Comparison of ENCODE assay signal across 26 mouse cellular contexts in genomic region chr6:36566886-36567285, GRCm38 (mm10).
DNase-seq lines count a peak whose midpoint lies in the region; ATAC-seq and TF ChIP-seq lines count a peak whose summit lies in the region.
"Had no signal": no experiment of that assay in that cellular context is flagged by ENCODE, and none has a peak within 500 bp of the region (broad histone marks: within the 10 kb centered on the region; RNA-seq: fewer than 3 reads in every experiment).

No protein-coding gene starts in this region.

- H3K9ac ChIP-seq in forebrain, embryonic 14.5 days (ENCODE audit: low read length): no peak overlapping the region
- no peak overlapping the region for H3K9ac ChIP-seq in forebrain, embryonic 12.5 days
- H3K9ac ChIP-seq in midbrain, embryonic 14.5 days (replicated peaks; ENCODE audit: low read length): no peak overlapping the region
- H3K9ac ChIP-seq in midbrain, embryonic 11.5 days (ENCODE audit: low read length): no peak overlapping the region
- no peak overlapping the region for H3K9ac ChIP-seq in neural tube, embryonic 13.5 days
- no peak overlapping the region for H3K9ac ChIP-seq in neural tube, embryonic 15.5 days (replicated peaks)
- no peak overlapping the region for H3K9ac ChIP-seq in midbrain, postnatal 0 days (replicated peaks; ENCODE audit: low read length, poor library complexity, severe bottlenecking)
- H3K9ac ChIP-seq: embryonic facial prominence, embryonic 12.5 days; forebrain, embryonic 15.5 days; heart, embryonic 12.5 days; heart, embryonic 15.5 days; hindbrain, embryonic 13.5 days had no signal

- H3K4me3 ChIP-seq in forebrain, embryonic 14.5 days (ENCODE audit: low read depth, low read length): no peak overlapping the region
- H3K4me3 ChIP-seq in forebrain, embryonic 12.5 days (replicated peaks): no peak overlapping the region
- H3K4me3 ChIP-seq in midbrain, embryonic 14.5 days (replicated peaks; ENCODE audit: low read depth, low read length): no peak overlapping the region
- H3K4me3 ChIP-seq in midbrain, embryonic 11.5 days (ENCODE audit: low read depth, low read length): no peak overlapping the region
- H3K4me3 ChIP-seq in neural tube, embryonic 13.5 days: no peak overlapping the region
- no peak overlapping the region for H3K4me3 ChIP-seq in neural tube, embryonic 15.5 days (replicated peaks)
- no peak overlapping the region for H3K4me3 ChIP-seq in midbrain, postnatal 0 days (ENCODE audit: low read depth, low read length)
- H3K4me3 ChIP-seq: embryonic facial prominence, embryonic 12.5 days; erythroblast, embryonic 14.5 days; forebrain, embryonic 10.5 days; forebrain, embryonic 15.5 days; heart, embryonic 12.5 days; heart, embryonic 15.5 days; hindbrain, embryonic 10.5 days; hindbrain, embryonic 13.5 days had no signal

- no peak for ATAC-seq in forebrain, embryonic 14.5 days
- no peak for ATAC-seq in forebrain, embryonic 12.5 days (ENCODE audit: low FRiP score)
- no peak for ATAC-seq in midbrain, embryonic 14.5 days (ENCODE audit: low FRiP score, low TSS enrichment)
- ATAC-seq in midbrain, embryonic 11.5 days (ENCODE audit: low FRiP score): no peak
- no peak for ATAC-seq in neural tube, embryonic 13.5 days (ENCODE audit: low read depth)
- ATAC-seq in neural tube, embryonic 15.5 days (ENCODE audit: low FRiP score): no peak
- ATAC-seq in midbrain, postnatal 0 days (ENCODE audit: low FRiP score): no peak
- no peak for ATAC-seq in erythroid progenitor cell, adult 5-6 weeks (replicated peaks; ENCODE audit: low FRiP score, poor library complexity, severe bottlenecking)
- ATAC-seq: CD4-positive, CD25-positive, alpha-beta regulatory T cell, adult 4 months; forebrain, embryonic 15.5 days had no signal

- H3K36me3 ChIP-seq in forebrain, embryonic 14.5 days (ENCODE audit: control insufficient read depth, insufficient read depth, low read length): no peaks in the 10 kb centered on the region
- H3K36me3 ChIP-seq in forebrain, embryonic 12.5 days (replicated peaks): no peaks in the 10 kb centered on the region
- H3K36me3 ChIP-seq in midbrain, embryonic 14.5 days (ENCODE audit: control insufficient read depth, insufficient read depth, low read length): no peaks in the 10 kb centered on the region
- no peaks in the 10 kb centered on the region for H3K36me3 ChIP-seq in midbrain, embryonic 11.5 days (ENCODE audit: control insufficient read depth, insufficient read depth, low read length)
- H3K36me3 ChIP-seq in neural tube, embryonic 13.5 days: no peaks in the 10 kb centered on the region
- no peaks in the 10 kb centered on the region for H3K36me3 ChIP-seq in neural tube, embryonic 15.5 days
- no peaks in the 10 kb centered on the region for H3K36me3 ChIP-seq in midbrain, postnatal 0 days (ENCODE audit: insufficient read depth, low read length)
- H3K36me3 ChIP-seq: embryonic facial prominence, embryonic 12.5 days; forebrain, embryonic 10.5 days; forebrain, embryonic 15.5 days; heart, embryonic 12.5 days; heart, embryonic 15.5 days; hindbrain, embryonic 10.5 days; hindbrain, embryonic 13.5 days had no signal

- DNase-seq in forebrain, embryonic 14.5 days (ENCODE audit: low spot score): peak; percentile 50
- peak; percentile 38 for DNase-seq in midbrain, embryonic 14.5 days
- DNase-seq in midbrain, embryonic 11.5 days (ENCODE audit: low spot score, missing footprints): no peak
- DNase-seq in midbrain, postnatal 0 days (ENCODE audit: low spot score): peak; percentile 60
- DNase-seq: adrenal gland, adult 2 months; adrenal gland, postnatal 14 days; cerebellum, adult 2 months; cerebellum, adult 9-11 months; cerebellum, postnatal 36 days; gastrocnemius, postnatal 25 days; heart, adult 18-20 months; heart, postnatal 10 days; heart, postnatal 36 days had no signal

- 56% methylated on average over 2 of the region's 2 CpGs for WGBS in forebrain, embryonic 14.5 days
- 79% methylated on average over 2 of the region's 2 CpGs for WGBS in forebrain, embryonic 12.5 days
- WGBS in midbrain, embryonic 14.5 days: 83% methylated on average over 2 of the region's 2 CpGs
- 85% methylated on average over 2 of the region's 2 CpGs for WGBS in midbrain, embryonic 11.5 days
- WGBS in neural tube, embryonic 13.5 days: 72% methylated on average over 2 of the region's 2 CpGs
- 66% methylated on average over 2 of the region's 2 CpGs for WGBS in neural tube, embryonic 15.5 days
- 64% methylated on average over 2 of the region's 2 CpGs for WGBS in midbrain, postnatal 0 days

- TF ChIP-seq CTCF in midbrain, postnatal 0 days (IDR thresholded peaks at IDR 0.05): no peak

- H3K9me3 ChIP-seq in forebrain, embryonic 14.5 days (replicated peaks; ENCODE audit: control insufficient read depth, low read length): no peaks in the 10 kb centered on the region
- no peaks in the 10 kb centered on the region for H3K9me3 ChIP-seq in forebrain, embryonic 12.5 days
- no peaks in the 10 kb centered on the region for H3K9me3 ChIP-seq in midbrain, embryonic 14.5 days (ENCODE audit: control insufficient read depth, low read length)
- no peaks in the 10 kb centered on the region for H3K9me3 ChIP-seq in midbrain, embryonic 11.5 days (ENCODE audit: control insufficient read depth, low read length)
- no peaks in the 10 kb centered on the region for H3K9me3 ChIP-seq in neural tube, embryonic 13.5 days
- no peaks in the 10 kb centered on the region for H3K9me3 ChIP-seq in neural tube, embryonic 15.5 days (replicated peaks)
- H3K9me3 ChIP-seq in midbrain, postnatal 0 days (ENCODE audit: low read length): no peaks in the 10 kb centered on the region
- H3K9me3 ChIP-seq: embryonic facial prominence, embryonic 12.5 days; forebrain, embryonic 10.5 days; forebrain, embryonic 15.5 days; heart, embryonic 12.5 days; heart, embryonic 15.5 days; hindbrain, embryonic 10.5 days; hindbrain, embryonic 13.5 days had no signal

- no peaks in the 10 kb centered on the region for H3K27me3 ChIP-seq in forebrain, embryonic 14.5 days (replicated peaks; ENCODE audit: control insufficient read depth, insufficient read depth, low read length)
- H3K27me3 ChIP-seq in forebrain, embryonic 12.5 days: no peaks in the 10 kb centered on the region
- H3K27me3 ChIP-seq in midbrain, embryonic 14.5 days (ENCODE audit: control insufficient read depth, insufficient read depth, low read length): no peaks in the 10 kb centered on the region
- H3K27me3 ChIP-seq in midbrain, embryonic 11.5 days (ENCODE audit: control insufficient read depth, insufficient read depth, low read length): no peaks in the 10 kb centered on the region
- no peaks in the 10 kb centered on the region for H3K27me3 ChIP-seq in neural tube, embryonic 13.5 days
- H3K27me3 ChIP-seq in neural tube, embryonic 15.5 days (replicated peaks): no peaks in the 10 kb centered on the region
- no peaks in the 10 kb centered on the region for H3K27me3 ChIP-seq in midbrain, postnatal 0 days (ENCODE audit: insufficient read depth, low read length)
- H3K27me3 ChIP-seq: embryonic facial prominence, embryonic 12.5 days; forebrain, embryonic 15.5 days; heart, embryonic 12.5 days; heart, embryonic 15.5 days; hindbrain, embryonic 13.5 days had no signal

- H3K4me2 ChIP-seq in forebrain, embryonic 14.5 days (ENCODE audit: low read length): no peak overlapping the region
- no peak overlapping the region for H3K4me2 ChIP-seq in forebrain, embryonic 12.5 days
- no peak overlapping the region for H3K4me2 ChIP-seq in midbrain, embryonic 14.5 days (ENCODE audit: low read length)
- no peak overlapping the region for H3K4me2 ChIP-seq in midbrain, embryonic 11.5 days
- no peak overlapping the region for H3K4me2 ChIP-seq in neural tube, embryonic 13.5 days
- no peak overlapping the region for H3K4me2 ChIP-seq in neural tube, embryonic 15.5 days
- no peak overlapping the region for H3K4me2 ChIP-seq in midbrain, postnatal 0 days (ENCODE audit: low read depth, low read length, poor library complexity, severe bottlenecking)
- H3K4me2 ChIP-seq: embryonic facial prominence, embryonic 12.5 days; forebrain, embryonic 15.5 days; heart, embryonic 12.5 days; heart, embryonic 15.5 days; hindbrain, embryonic 13.5 days had no signal

- H3K4me1 ChIP-seq in forebrain, embryonic 14.5 days (ENCODE audit: control insufficient read depth, insufficient read depth, low read length): peaks cover 6% of the 10 kb centered on the region
- H3K4me1 ChIP-seq in forebrain, embryonic 12.5 days: no peaks in the 10 kb centered on the region
- no peaks in the 10 kb centered on the region for H3K4me1 ChIP-seq in midbrain, embryonic 14.5 days (ENCODE audit: control insufficient read depth, insufficient read depth, low read length)
- no peaks in the 10 kb centered on the region for H3K4me1 ChIP-seq in midbrain, embryonic 11.5 days (ENCODE audit: control insufficient read depth, insufficient read depth, low read length)
- 0 out of 2 replicates have a peak, but pooled peaks cover 3% of the 10 kb centered on the region for H3K4me1 ChIP-seq in neural tube, embryonic 13.5 days (replicated peaks)
- no peaks in the 10 kb centered on the region for H3K4me1 ChIP-seq in neural tube, embryonic 15.5 days
- H3K4me1 ChIP-seq in midbrain, postnatal 0 days (ENCODE audit: insufficient read depth, low read length): no peaks in the 10 kb centered on the region
- H3K4me1 ChIP-seq: embryonic facial prominence, embryonic 12.5 days; forebrain, embryonic 10.5 days; forebrain, embryonic 15.5 days; heart, embryonic 12.5 days; heart, embryonic 15.5 days; hindbrain, embryonic 10.5 days; hindbrain, embryonic 13.5 days had no signal

- no peak overlapping the region for H3K27ac ChIP-seq in forebrain, embryonic 14.5 days (ENCODE audit: low read depth, low read length)
- H3K27ac ChIP-seq in forebrain, embryonic 12.5 days: no peak overlapping the region
- no peak overlapping the region for H3K27ac ChIP-seq in midbrain, embryonic 14.5 days (replicated peaks; ENCODE audit: low read depth, low read length)
- H3K27ac ChIP-seq in midbrain, embryonic 11.5 days (ENCODE audit: low read depth, low read length): no peak overlapping the region
- 0 out of 2 replicates have a peak overlapping the region, but pooled peaks have one; percentile 33 for H3K27ac ChIP-seq in neural tube, embryonic 13.5 days (replicated peaks)
- no peak overlapping the region for H3K27ac ChIP-seq in neural tube, embryonic 15.5 days (replicated peaks)
- no peak overlapping the region for H3K27ac ChIP-seq in midbrain, postnatal 0 days (ENCODE audit: low read depth, low read length)
- H3K27ac ChIP-seq: embryonic facial prominence, embryonic 12.5 days; forebrain, embryonic 10.5 days; forebrain, embryonic 15.5 days; heart, embryonic 15.5 days; hindbrain, embryonic 10.5 days; hindbrain, embryonic 13.5 days had no signal
